Mouse (Mus musculus): ENCODE measurements around the gene Ass1.

DNA sequence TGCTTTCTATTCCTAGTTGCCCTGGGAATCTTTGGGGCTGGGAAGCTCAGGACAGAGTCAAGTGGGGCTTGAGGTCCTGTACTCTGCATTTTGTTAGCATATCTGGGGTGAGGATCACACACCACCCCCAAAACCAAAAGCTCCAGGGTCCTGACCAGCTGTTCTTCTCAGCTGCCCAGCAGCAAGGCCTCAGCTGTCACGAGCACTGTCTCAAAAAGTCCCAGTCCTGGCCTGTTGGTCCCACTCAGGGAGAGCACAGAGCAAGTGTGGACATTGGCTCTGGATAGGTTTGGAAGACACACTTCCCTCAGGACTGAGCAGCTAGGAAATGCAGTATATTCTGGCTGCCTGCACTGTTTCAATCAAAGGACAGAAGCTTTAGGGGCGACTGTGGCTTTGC, 20.5 kb downstream of the Ass1 start:
- no peak for TF ChIP-seq POLR2A (IDR thresholded peaks at IDR 0.05; ENCODE audit: extremely low read depth, insufficient read depth, low read length)
- TF ChIP-seq CTCF (IDR thresholded peaks at IDR 0.05; ENCODE audit: extremely low read depth, insufficient read depth, low read length) = no peak

Data from cortical plate, adult 2 months (tissue).